18 mouse cellular contexts compared by ENCODE assay signal in the genomic region with DNA sequence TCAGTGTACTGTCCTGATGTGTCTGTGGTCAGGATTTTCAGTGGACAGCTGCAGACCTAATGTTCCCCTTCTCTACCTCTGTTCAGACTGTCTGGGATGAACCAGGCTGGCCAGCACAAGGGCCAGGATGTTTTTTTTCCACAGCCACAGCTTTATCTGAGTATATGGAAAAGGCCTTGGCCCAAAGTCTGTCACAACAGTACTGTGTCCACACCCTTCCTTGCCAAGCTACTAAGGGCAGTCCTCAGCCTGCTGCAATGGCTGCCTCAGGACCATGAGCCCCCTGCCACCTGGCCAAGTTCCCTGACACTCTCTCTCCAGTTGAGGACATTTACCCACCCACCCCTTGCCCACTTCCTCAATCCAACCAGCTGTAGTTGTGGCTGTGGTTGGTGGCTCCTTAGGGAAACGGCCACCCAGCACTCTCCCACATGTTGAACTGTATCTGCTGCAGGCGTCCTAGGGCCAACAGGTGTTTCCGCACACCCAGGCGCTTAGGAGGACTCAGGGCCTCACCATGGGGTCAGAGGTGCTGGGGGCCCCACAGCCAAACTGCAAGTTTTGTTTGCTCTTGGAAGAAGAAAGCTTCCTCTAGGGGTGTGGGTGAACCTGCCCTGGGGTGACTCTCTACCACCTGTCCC. TPM values are rescaled to one million over a fixed set of nuclear protein-coding genes. Genes with fewer than 3 reads are reported as not detected.
A peak's percentile ranks its signal among the peaks of the same experiment; 100 is the strongest.
DNase-seq lines count a peak whose midpoint lies in the region; ATAC-seq and TF ChIP-seq lines count a peak whose summit lies in the region.
"Had no signal": no experiment of that assay in that cellular context is flagged by ENCODE, and none has a peak within 500 bp of the region (broad histone marks: within the 10 kb centered on the region; RNA-seq: fewer than 3 reads in every experiment).

No protein-coding gene starts in this region.

- H3K27me3 ChIP-seq in forebrain, embryonic 10.5 days (ENCODE audit: poor library complexity, severe bottlenecking) = peaks cover 4% of the 10 kb centered on the region
- peaks cover 4% of the 10 kb centered on the region; the same call in 1 of the 2 replicates for H3K27me3 ChIP-seq in forebrain, embryonic 12.5 days
- no peaks in the 10 kb centered on the region for H3K27me3 ChIP-seq in stomach, embryonic 15.5 days (replicated peaks)
- no peaks in the 10 kb centered on the region for H3K27me3 ChIP-seq in stomach, postnatal 0 days (ENCODE audit: control insufficient read depth, insufficient read depth, low read length)
- H3K27me3 ChIP-seq in myocyte (ENCODE audit: control insufficient read depth, insufficient read depth, insufficient read length) = no peaks in the 10 kb centered on the region
- H3K27me3 ChIP-seq: forebrain, embryonic 13.5 days; midbrain, embryonic 15.5 days had no signal

- H3K27ac ChIP-seq in forebrain, embryonic 10.5 days = peak overlapping the region; percentile 22; the same call in 1 of the 2 replicates
- H3K27ac ChIP-seq in forebrain, embryonic 12.5 days = no peak overlapping the region
- H3K27ac ChIP-seq in stomach, embryonic 15.5 days = 0 out of 2 replicates have a peak overlapping the region, but pooled peaks have one; percentile 11
- no peak overlapping the region for H3K27ac ChIP-seq in stomach, postnatal 0 days (replicated peaks)
- H3K27ac ChIP-seq: forebrain, embryonic 13.5 days; liver, embryonic 14.5 days; midbrain, embryonic 15.5 days had no signal

- ATAC-seq in forebrain, embryonic 12.5 days (ENCODE audit: low FRiP score) = no peak
- peak; percentile 3; the same call in 1 of the 2 replicates for ATAC-seq in stomach, embryonic 15.5 days (ENCODE audit: insufficient read depth, low FRiP score, low read depth)
- ATAC-seq in stomach, postnatal 0 days (ENCODE audit: low FRiP score, low TSS enrichment) = no peak
- ATAC-seq: forebrain, embryonic 13.5 days; inflammation-experienced regulatory T-cells, adult 6 months; midbrain, embryonic 15.5 days had no signal

- no peak overlapping the region for H3K4me3 ChIP-seq in forebrain, embryonic 10.5 days
- no peak overlapping the region for H3K4me3 ChIP-seq in forebrain, embryonic 12.5 days (replicated peaks)
- no peak overlapping the region for H3K4me3 ChIP-seq in stomach, embryonic 15.5 days (replicated peaks)
- H3K4me3 ChIP-seq in stomach, postnatal 0 days (ENCODE audit: low read depth, low read length) = no peak overlapping the region
- no peak overlapping the region for H3K4me3 ChIP-seq in myocyte
- H3K4me3 ChIP-seq: forebrain, embryonic 13.5 days; midbrain, embryonic 15.5 days had no signal

- no peak overlapping the region for H3K9ac ChIP-seq in forebrain, embryonic 12.5 days
- no peak overlapping the region for H3K9ac ChIP-seq in stomach, embryonic 15.5 days
- no peak overlapping the region for H3K9ac ChIP-seq in stomach, postnatal 0 days (ENCODE audit: low read length)
- H3K9ac ChIP-seq: forebrain, embryonic 13.5 days; liver, embryonic 14.5 days; midbrain, embryonic 15.5 days had no signal

- no peak for TF ChIP-seq EP300 in stomach, postnatal 0 days (optimal IDR thresholded peaks at IDR 0.05)

- no peaks in the 10 kb centered on the region for H3K9me3 ChIP-seq in forebrain, embryonic 10.5 days
- H3K9me3 ChIP-seq in forebrain, embryonic 12.5 days = no peaks in the 10 kb centered on the region
- no peaks in the 10 kb centered on the region for H3K9me3 ChIP-seq in stomach, embryonic 15.5 days
- no peaks in the 10 kb centered on the region for H3K9me3 ChIP-seq in stomach, postnatal 0 days (ENCODE audit: control insufficient read depth, low read length)
- H3K9me3 ChIP-seq: forebrain, embryonic 13.5 days; midbrain, embryonic 15.5 days had no signal

- H3K79me2 ChIP-seq in myocyte (ENCODE audit: control insufficient read depth, insufficient read depth) = no peaks in the 10 kb centered on the region

- H3K4me2 ChIP-seq in forebrain, embryonic 12.5 days = no peak overlapping the region
- no peak overlapping the region for H3K4me2 ChIP-seq in stomach, embryonic 15.5 days
- no peak overlapping the region for H3K4me2 ChIP-seq in stomach, postnatal 0 days (replicated peaks; ENCODE audit: low read depth)
- no peak overlapping the region for H3K4me2 ChIP-seq in myocyte (ENCODE audit: low read depth)
- H3K4me2 ChIP-seq: forebrain, embryonic 13.5 days; midbrain, embryonic 15.5 days had no signal

- no peak overlapping the region for H3ac ChIP-seq in myocyte (ENCODE audit: control insufficient read depth, insufficient read length)

- TF ChIP-seq CTCF in stomach, postnatal 0 days (IDR thresholded peaks at IDR 0.05; ENCODE audit: low read depth) = no peak

- TF ChIP-seq POLR2A in myocyte (IDR thresholded peaks at IDR 0.05; ENCODE audit: insufficient read length, low read depth) = no peak

- DNase-seq in forebrain, embryonic 10.5 days (ENCODE audit: extremely low spot score, low spot score) = no peak
- no peak for DNase-seq in stomach, postnatal 0 days (ENCODE audit: low spot score)
- DNase-seq in gastrocnemius, postnatal 10 days = no peak
- DNase-seq in embryo, embryonic 10 days (ENCODE audit: low spot score) = no peak
- no peak for DNase-seq in gastrocnemius, postnatal 4 days (ENCODE audit: low spot score in 2 of 2)
- DNase-seq: adrenal gland, adult 2 months; cerebellum, postnatal 10 days; kidney, postnatal 14 days; lung, postnatal 36 days; right cerebral cortex, adult 18-20 months; spleen, adult 18-20 months had no signal

- H3K36me3 ChIP-seq in forebrain, embryonic 10.5 days (replicated peaks) = no peaks in the 10 kb centered on the region
- no peaks in the 10 kb centered on the region for H3K36me3 ChIP-seq in forebrain, embryonic 12.5 days (replicated peaks)
- no peaks in the 10 kb centered on the region for H3K36me3 ChIP-seq in stomach, embryonic 15.5 days
- no peaks in the 10 kb centered on the region for H3K36me3 ChIP-seq in stomach, postnatal 0 days (ENCODE audit: control insufficient read depth, insufficient read depth, low read length)
- H3K36me3 ChIP-seq in myocyte (ENCODE audit: control insufficient read depth, insufficient read depth) = no peaks in the 10 kb centered on the region
- H3K36me3 ChIP-seq: midbrain, embryonic 15.5 days had no signal

- WGBS in forebrain, embryonic 10.5 days = 87% methylated on average over 4 of the region's 4 CpGs
- WGBS in forebrain, embryonic 12.5 days = 86% methylated on average over 4 of the region's 4 CpGs
- WGBS in stomach, embryonic 15.5 days = 61% methylated on average over 4 of the region's 4 CpGs
- 51% methylated on average over 4 of the region's 4 CpGs for WGBS in stomach, postnatal 0 days

- H3K4me1 ChIP-seq in forebrain, embryonic 10.5 days = peaks cover 34% of the 10 kb centered on the region
- peaks cover 18% of the 10 kb centered on the region for H3K4me1 ChIP-seq in forebrain, embryonic 12.5 days
- peaks cover 52% of the 10 kb centered on the region for H3K4me1 ChIP-seq in stomach, embryonic 15.5 days
- peaks cover 5% of the 10 kb centered on the region; the same call in 1 of the 2 replicates for H3K4me1 ChIP-seq in stomach, postnatal 0 days (replicated peaks; ENCODE audit: control insufficient read depth, insufficient read depth)

TF ChIP-seq in myocyte, 11 proteins besides CTCF, POLR2A, EP300 and RAD21:
- no peak for TF ChIP-seq CEBPB (IDR thresholded peaks at IDR 0.05; ENCODE audit: insufficient read depth, poor library complexity, severe bottlenecking)
- no peak for TF ChIP-seq SRF (IDR thresholded peaks at IDR 0.05; ENCODE audit: control insufficient read depth, insufficient read length, low read depth)
- peak in 2 of 3 experiments; percentile 42 to 56 for TF ChIP-seq MYOG (IDR thresholded peaks at IDR 0.05; ENCODE audit: control insufficient read depth in 1 of 3, insufficient read depth in 1 of 3, insufficient read length in 2 of 3, low read depth in 2 of 3)
- no peak for TF ChIP-seq MAX (IDR thresholded peaks at IDR 0.05; ENCODE audit: low read depth)
- TF ChIP-seq REST (IDR thresholded peaks at IDR 0.05; ENCODE audit: insufficient read depth, insufficient read length) = no peak
- peak in 2 of 3 experiments; percentile 15 to 42 for TF ChIP-seq MYOD1 (IDR thresholded peaks at IDR 0.05; ENCODE audit: control insufficient read depth in 1 of 3, insufficient read length in 2 of 3, low read depth in 2 of 3)
- no peak for TF ChIP-seq TCF12 (IDR thresholded peaks at IDR 0.05; ENCODE audit: insufficient read depth, poor library complexity, severe bottlenecking)
- no peak for TF ChIP-seq USF1 (IDR thresholded peaks at IDR 0.05; ENCODE audit: low read depth)
- TF ChIP-seq TCF3 (IDR thresholded peaks at IDR 0.05; ENCODE audit: insufficient read length, low read depth) = no peak
- TF ChIP-seq E2F4 (IDR thresholded peaks at IDR 0.05; ENCODE audit: insufficient read depth) = no peak
- no peak for TF ChIP-seq POLR2AphosphoS2 (IDR thresholded peaks at IDR 0.05; ENCODE audit: insufficient read length, low read depth)

RNA-seq across cellular contexts. Expression of a gene that starts 3.2 kb away (rescaled TPM):
- polyA plus RNA-seq in forebrain, embryonic 10.5 days (2016; fragmentation: Nextera tagmentation; extraction: Ambion mirVana) = 25.4 and 26.7 TPM in 2 replicates
- 49.5 and 61.8 TPM in 2 replicates for polyA plus RNA-seq in forebrain, embryonic 12.5 days (2016; fragmentation: Nextera tagmentation; extraction: Ambion mirVana)
- polyA plus RNA-seq in stomach, embryonic 15.5 days (2015; fragmentation: Nextera tagmentation; extraction: Ambion mirVana) = 16.1 and 17.9 TPM in 2 replicates
- polyA plus RNA-seq in stomach, postnatal 0 days (2015; fragmentation: Nextera tagmentation; extraction: Ambion mirVana) = 4.8 and 5.6 TPM in 2 replicates
- 16.3 TPM for polyA plus RNA-seq in myocyte (2012; fragmentation: generic; extraction: Trizol)
- total RNA-seq in gastrocnemius, postnatal 10 days (2021) = 10 to 100 TPM; 22.5 to 33.5 TPM
- total RNA-seq in gastrocnemius, postnatal 4 days (2021) = 10 to 100 TPM; 48.4 to 52.9 TPM

Comparison
In these comparisons a context has a peak if more than half of its experiments do, and no peak if none do; other contexts are left out.
1. H3K27ac ChIP-seq: peak in forebrain, embryonic 10.5 days (single experiment) and stomach, embryonic 15.5 days (single experiment); none in forebrain, embryonic 12.5 days (single experiment) and stomach, postnatal 0 days (single experiment).